Comparison of ENCODE assay signal across 21 mouse cellular contexts in the genomic region with DNA sequence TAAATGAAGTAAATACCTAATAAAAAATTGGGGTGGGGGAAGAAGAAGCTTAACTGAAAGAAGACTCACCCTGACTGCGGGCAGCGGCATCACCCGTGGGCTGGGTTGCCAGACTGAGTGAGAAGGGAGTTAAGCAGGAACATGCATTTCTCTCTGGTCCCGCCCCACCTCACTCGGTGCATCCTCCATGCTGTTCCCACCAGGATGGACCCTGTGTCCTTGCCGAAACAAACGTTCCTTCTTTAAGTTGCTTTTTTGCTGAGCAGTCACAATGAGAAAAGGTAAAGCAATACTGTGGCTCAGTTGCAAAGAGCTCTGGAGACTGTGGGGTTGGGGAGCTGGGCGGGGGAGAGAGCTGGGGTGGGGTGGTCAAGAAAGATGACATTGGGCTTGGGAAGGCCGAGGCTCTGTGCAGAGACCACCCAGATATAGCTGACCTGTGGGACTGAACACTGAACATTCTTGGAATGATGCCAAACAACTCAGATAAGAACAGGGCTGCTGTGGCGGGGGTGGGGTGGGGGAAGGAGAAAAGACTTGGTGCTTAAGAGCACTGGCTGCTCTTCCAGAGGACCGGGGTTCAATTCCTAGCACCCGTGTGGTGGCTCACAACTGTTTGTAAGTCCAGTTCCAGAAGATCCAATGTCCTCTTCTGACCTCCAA. TPM values are rescaled to one million over a fixed set of nuclear protein-coding genes. Genes with fewer than 3 reads are reported as not detected.
DNase-seq lines count a peak whose midpoint lies in the region; ATAC-seq and TF ChIP-seq lines count a peak whose summit lies in the region.
"Had no signal": no experiment of that assay in that cellular context is flagged by ENCODE, and none has a peak within 500 bp of the region (broad histone marks: within the 10 kb centered on the region; RNA-seq: fewer than 3 reads in every experiment).

No protein-coding gene starts in this region.

- no peaks in the 10 kb centered on the region for H3K79me2 ChIP-seq in MEL (ENCODE audit: control insufficient read depth, insufficient read depth, low read length, poor library complexity)

- H3K4me3 ChIP-seq in heart, embryonic 11.5 days (ENCODE audit: low read depth, low read length): no peak overlapping the region
- H3K4me3 ChIP-seq in heart, postnatal 0 days (ENCODE audit: low read depth, low read length): no peak overlapping the region
- no peak overlapping the region for H3K4me3 ChIP-seq in lung, embryonic 14.5 days (ENCODE audit: low read depth, low read length)
- H3K4me3 ChIP-seq in MEL (ENCODE audit: control insufficient read depth in 1 of 2, insufficient read depth in 1 of 2, low read depth in 2 of 2, low read length in 2 of 2): peak overlapping the region; percentile 13 to 46; a peak in 3 of 4 replicates
- H3K4me3 ChIP-seq in forebrain, embryonic 12.5 days (replicated peaks): no peak overlapping the region
- H3K4me3 ChIP-seq: gastrocnemius, adult 2 months; hindbrain, embryonic 10.5 days; limb, embryonic 13.5 days; liver, embryonic 12.5 days; midbrain, embryonic 10.5 days had no signal

- H3K4me2 ChIP-seq in heart, embryonic 11.5 days: 0 out of 2 replicates have a peak overlapping the region, but pooled peaks have one; percentile 4
- no peak overlapping the region for H3K4me2 ChIP-seq in heart, postnatal 0 days (ENCODE audit: low read depth, low read length)
- H3K4me2 ChIP-seq in lung, embryonic 14.5 days: no peak overlapping the region
- H3K4me2 ChIP-seq in forebrain, embryonic 12.5 days: no peak overlapping the region
- H3K4me2 ChIP-seq: limb, embryonic 13.5 days had no signal

- H3K9ac ChIP-seq in heart, embryonic 11.5 days (ENCODE audit: low read depth, low read length): no peak overlapping the region
- no peak overlapping the region for H3K9ac ChIP-seq in heart, postnatal 0 days (replicated peaks; ENCODE audit: low read depth, low read length)
- H3K9ac ChIP-seq in lung, embryonic 14.5 days: no peak overlapping the region
- peak overlapping the region; percentile 20; the same call in 1 of the 2 replicates for H3K9ac ChIP-seq in MEL (ENCODE audit: control insufficient read depth, low read depth, low read length, poor library complexity, severe bottlenecking)
- H3K9ac ChIP-seq in forebrain, embryonic 12.5 days: no peak overlapping the region
- H3K9ac ChIP-seq: limb, embryonic 13.5 days; liver, embryonic 12.5 days had no signal

- TF ChIP-seq CTCF in heart, postnatal 0 days (IDR thresholded peaks at IDR 0.05; ENCODE audit: low read depth): no peak
- no peak for TF ChIP-seq CTCF in lung, embryonic 14.5 days (IDR thresholded peaks at IDR 0.05; ENCODE audit: low read depth)
- TF ChIP-seq CTCF in MEL (IDR thresholded peaks at IDR 0.05 in 2 of 3, conservative IDR thresholded peaks at IDR 0.05 in 1 of 3; ENCODE audit: control insufficient read depth in 1 of 3, insufficient read depth in 1 of 3, low read depth in 2 of 3, low read length in 3 of 3, poor library complexity in 1 of 3, severe bottlenecking in 1 of 3): no peak

- H3K4me1 ChIP-seq in heart, embryonic 11.5 days (ENCODE audit: control insufficient read depth, insufficient read depth, low read length): peaks cover 7% of the 10 kb centered on the region; the same call in 1 of the 2 replicates
- H3K4me1 ChIP-seq in heart, postnatal 0 days (ENCODE audit: control insufficient read depth, insufficient read depth): peaks cover 8% of the 10 kb centered on the region; the same call in 1 of the 2 replicates
- H3K4me1 ChIP-seq in lung, embryonic 14.5 days (ENCODE audit: insufficient read depth): peaks cover 7% of the 10 kb centered on the region; the same call in 1 of the 2 replicates
- H3K4me1 ChIP-seq in MEL (ENCODE audit: control insufficient read depth in 1 of 2, insufficient read depth in 2 of 2, low read length in 2 of 2): peaks cover 1 to 11% of the 10 kb centered on the region in 2 experiments; a peak in 2 of 4 replicates
- no peaks in the 10 kb centered on the region for H3K4me1 ChIP-seq in forebrain, embryonic 12.5 days

- ATAC-seq in heart, embryonic 11.5 days (replicated peaks; ENCODE audit: insufficient number of reproducible peaks, low FRiP score, low TSS enrichment): peak; percentile 49; the same call in 1 of the 2 replicates
- ATAC-seq in heart, postnatal 0 days (ENCODE audit: insufficient read depth, low read depth): peak; percentile 63
- ATAC-seq in lung, embryonic 14.5 days (ENCODE audit: insufficient read depth): peak; percentile 83; the same call in 1 of the 2 replicates
- no peak for ATAC-seq in forebrain, embryonic 12.5 days (ENCODE audit: low FRiP score)
- ATAC-seq: forebrain, embryonic 14.5 days; hindbrain, embryonic 16.5 days; midbrain, embryonic 16.5 days had no signal

- TF ChIP-seq POLR2A in MEL (IDR thresholded peaks at IDR 0.05; ENCODE audit: control insufficient read depth in 1 of 2, insufficient read depth in 1 of 2, low read depth in 1 of 2, low read length in 2 of 2, poor library complexity in 1 of 2): no peak

- H3K9me3 ChIP-seq in heart, embryonic 11.5 days (replicated peaks; ENCODE audit: control insufficient read depth, low read length): no peaks in the 10 kb centered on the region
- no peaks in the 10 kb centered on the region for H3K9me3 ChIP-seq in heart, postnatal 0 days (replicated peaks; ENCODE audit: control insufficient read depth, low read length)
- H3K9me3 ChIP-seq in lung, embryonic 14.5 days (ENCODE audit: low read depth, low read length): no peaks in the 10 kb centered on the region
- H3K9me3 ChIP-seq in MEL (replicated peaks; ENCODE audit: insufficient read depth, low read length): no peaks in the 10 kb centered on the region
- no peaks in the 10 kb centered on the region for H3K9me3 ChIP-seq in forebrain, embryonic 12.5 days
- H3K9me3 ChIP-seq: limb, embryonic 13.5 days; liver, embryonic 12.5 days; midbrain, embryonic 10.5 days had no signal

- DNase-seq in heart, postnatal 25 days (ENCODE audit: low spot score): no peak
- peak; percentile 32 for DNase-seq in heart, postnatal 0 days (ENCODE audit: low spot score)
- no peak for DNase-seq in heart, postnatal 4 days
- peak; percentile 68 for DNase-seq in lung, embryonic 14.5 days
- no peak for DNase-seq in lung, postnatal 36 days
- peak; percentile 65 for DNase-seq in MEL (ENCODE audit: low read depth, low spot score)
- DNase-seq: adrenal gland, postnatal 36 days; cerebellum, adult 9-10 months; gastrocnemius, adult 2 months; kidney, adult 2 months; layer of hippocampus, adult 9-11 months; lung, adult 18-20 months had no signal

- no peak for TF ChIP-seq EP300 in heart, postnatal 0 days (IDR thresholded peaks at IDR 0.05; ENCODE audit: low read depth)
- no peak for TF ChIP-seq EP300 in MEL (IDR thresholded peaks at IDR 0.05; ENCODE audit: low read depth in 1 of 2, low read length in 2 of 2)

- no peaks in the 10 kb centered on the region for H3K36me3 ChIP-seq in heart, embryonic 11.5 days (ENCODE audit: control insufficient read depth, insufficient read depth, low read length)
- no peaks in the 10 kb centered on the region for H3K36me3 ChIP-seq in heart, postnatal 0 days (replicated peaks; ENCODE audit: control insufficient read depth, insufficient read depth, low read length)
- no peaks in the 10 kb centered on the region for H3K36me3 ChIP-seq in lung, embryonic 14.5 days (ENCODE audit: insufficient read depth)
- H3K36me3 ChIP-seq in MEL (ENCODE audit: control insufficient read depth in 1 of 2, insufficient read depth in 2 of 2, low read length in 2 of 2): peaks cover 0 to 4% of the 10 kb centered on the region in 2 experiments; a peak in 2 of 4 replicates
- H3K36me3 ChIP-seq in forebrain, embryonic 12.5 days (replicated peaks): no peaks in the 10 kb centered on the region
- H3K36me3 ChIP-seq: hindbrain, embryonic 10.5 days; limb, embryonic 13.5 days; liver, embryonic 12.5 days; midbrain, embryonic 10.5 days had no signal

- H3K27me3 ChIP-seq in heart, embryonic 11.5 days (ENCODE audit: control insufficient read depth, insufficient read depth, low read length): no peaks in the 10 kb centered on the region
- H3K27me3 ChIP-seq in heart, postnatal 0 days (ENCODE audit: control insufficient read depth, insufficient read depth, low read length): no peaks in the 10 kb centered on the region
- H3K27me3 ChIP-seq in lung, embryonic 14.5 days (ENCODE audit: insufficient read depth, low read length): no peaks in the 10 kb centered on the region
- no peaks in the 10 kb centered on the region for H3K27me3 ChIP-seq in MEL (ENCODE audit: control insufficient read depth in 1 of 2, insufficient read depth in 2 of 2, low read length in 2 of 2)
- H3K27me3 ChIP-seq in forebrain, embryonic 12.5 days: no peaks in the 10 kb centered on the region
- H3K27me3 ChIP-seq: limb, embryonic 13.5 days; liver, embryonic 12.5 days had no signal

- H3K27ac ChIP-seq in heart, embryonic 11.5 days (ENCODE audit: low read depth, low read length): no peak overlapping the region
- H3K27ac ChIP-seq in heart, postnatal 0 days (ENCODE audit: low read depth): no peak overlapping the region
- H3K27ac ChIP-seq in lung, embryonic 14.5 days (ENCODE audit: low read depth): no peak overlapping the region
- no peak overlapping the region for H3K27ac ChIP-seq in MEL (ENCODE audit: control insufficient read depth, low read depth, low read length)
- H3K27ac ChIP-seq in forebrain, embryonic 12.5 days: no peak overlapping the region
- H3K27ac ChIP-seq: gastrocnemius, adult 2 months; hindbrain, embryonic 10.5 days; limb, embryonic 13.5 days; liver, embryonic 12.5 days; midbrain, embryonic 10.5 days had no signal

- intact Hi-C loops in heart, postnatal 25 days (cut with DNase I): no loop called here

- TF ChIP-seq RAD21 in MEL (IDR thresholded peaks at IDR 0.05; ENCODE audit: low read depth, low read length): no peak

- 54% methylated on average over 12 of the region's 12 CpGs for WGBS in heart, embryonic 11.5 days (ENCODE audit: insufficient replicate concordance)
- WGBS in heart, postnatal 0 days: 39% methylated on average over 12 of the region's 12 CpGs
- WGBS in lung, embryonic 14.5 days: 49% methylated on average over 12 of the region's 12 CpGs
- 79% methylated on average over 12 of the region's 12 CpGs for WGBS in forebrain, embryonic 12.5 days

RNA-seq across cellular contexts. Expression of a gene that starts 38.0 kb away (rescaled TPM):
- polyA plus RNA-seq in heart, embryonic 11.5 days (2014; fragmentation: Nextera tagmentation; extraction: Ambion mirVana): 29.3 and 29.8 TPM in 2 replicates
- 10 to 100 TPM; 22.7 TPM for total RNA-seq in heart, postnatal 25 days (2021)
- 17.6 and 18.7 TPM in 2 replicates for total RNA-seq in heart, postnatal 0 days (2014; rRNA removed; ENCODE audit: low replicate concordance)
- 22.3 and 22.5 TPM in 2 replicates for polyA plus RNA-seq in heart, postnatal 0 days (2015; fragmentation: Nextera tagmentation; extraction: Ambion mirVana)
- total RNA-seq in heart, postnatal 4 days (2021): 10 to 100 TPM; 34.7 to 38.1 TPM
- polyA plus RNA-seq in lung, embryonic 14.5 days (2014; fragmentation: Nextera tagmentation; extraction: Ambion mirVana): 39.5 and 47.7 TPM in 2 replicates
- total RNA-seq in MEL (2012; rRNA removed): 35.9 and 36.2 TPM in 2 replicates
- 10 to 100 TPM in 1 of 2 experiments, not detected in 1; 91.0 TPM for polyA plus RNA-seq in MEL (2012; ENCODE audit: insufficient read depth in 1 of 2, insufficient read length in 2 of 2, low read depth in 1 of 2, low replicate concordance in 2 of 2, missing spikeins in 1 of 2)
- polyA plus RNA-seq in forebrain, embryonic 12.5 days (2016; fragmentation: Nextera tagmentation; extraction: Ambion mirVana): 43.6 and 47.2 TPM in 2 replicates

RNA-seq across cellular contexts. Expression of a gene that starts 42.2 kb away (rescaled TPM):
- polyA plus RNA-seq in heart, embryonic 11.5 days (2014; fragmentation: Nextera tagmentation; extraction: Ambion mirVana): 60.3 and 63.1 TPM in 2 replicates
- 10 to 100 TPM; 24.4 to 25.4 TPM for total RNA-seq in heart, postnatal 25 days (2021)
- total RNA-seq in heart, postnatal 0 days (2014; rRNA removed; ENCODE audit: low replicate concordance): 113 and 152 TPM in 2 replicates
- polyA plus RNA-seq in heart, postnatal 0 days (2015; fragmentation: Nextera tagmentation; extraction: Ambion mirVana): 52.2 and 54.9 TPM in 2 replicates
- 10 to 100 TPM; 53.7 to 59.6 TPM for total RNA-seq in heart, postnatal 4 days (2021)
- polyA plus RNA-seq in lung, embryonic 14.5 days (2014; fragmentation: Nextera tagmentation; extraction: Ambion mirVana): 91.5 and 98.2 TPM in 2 replicates
- 68.5 and 74.8 TPM in 2 replicates for total RNA-seq in MEL (2012; rRNA removed)
- 10 to 100 TPM in 1 of 2 experiments, not detected in 1; 70.4 TPM for polyA plus RNA-seq in MEL (2012; ENCODE audit: insufficient read depth in 1 of 2, insufficient read length in 2 of 2, low read depth in 1 of 2, low replicate concordance in 2 of 2, missing spikeins in 1 of 2)
- 137 and 145 TPM in 2 replicates for polyA plus RNA-seq in forebrain, embryonic 12.5 days (2016; fragmentation: Nextera tagmentation; extraction: Ambion mirVana)

RNA-seq across cellular contexts. Expression of a gene that starts 42.8 kb away (rescaled TPM):
- polyA plus RNA-seq in heart, embryonic 11.5 days (2014; fragmentation: Nextera tagmentation; extraction: Ambion mirVana): 22.9 and 25.7 TPM in 2 replicates
- 10 to 100 TPM; 43.5 to 48.1 TPM for total RNA-seq in heart, postnatal 25 days (2021)
- 40.1 and 53.5 TPM in 2 replicates for total RNA-seq in heart, postnatal 0 days (2014; rRNA removed; ENCODE audit: low replicate concordance)
- polyA plus RNA-seq in heart, postnatal 0 days (2015; fragmentation: Nextera tagmentation; extraction: Ambion mirVana): 21.2 and 21.5 TPM in 2 replicates
- 10 to 100 TPM; 31.9 to 36.3 TPM for total RNA-seq in heart, postnatal 4 days (2021)
- polyA plus RNA-seq in lung, embryonic 14.5 days (2014; fragmentation: Nextera tagmentation; extraction: Ambion mirVana): 22.9 and 25.3 TPM in 2 replicates
- 60.1 and 62.8 TPM in 2 replicates for total RNA-seq in MEL (2012; rRNA removed)
- 10 to 100 TPM in 1 of 2 experiments, not detected in 1; 63.8 TPM for polyA plus RNA-seq in MEL (2012; ENCODE audit: insufficient read depth in 1 of 2, insufficient read length in 2 of 2, low read depth in 1 of 2, low replicate concordance in 2 of 2, missing spikeins in 1 of 2)
- 19.9 and 21.4 TPM in 2 replicates for polyA plus RNA-seq in forebrain, embryonic 12.5 days (2016; fragmentation: Nextera tagmentation; extraction: Ambion mirVana)

Comparison
In these comparisons a context has a peak if more than half of its experiments do, and no peak if none do; other contexts are left out.
1. DNase-seq: peak in heart, postnatal 0 days (single experiment), lung, embryonic 14.5 days (single experiment) and MEL (single experiment); none in heart, postnatal 25 days (single experiment), heart, postnatal 4 days (single experiment) and lung, postnatal 36 days (single experiment).
2. H3K4me3 ChIP-seq: peak in MEL (2 of 2); none in heart, embryonic 11.5 days (single experiment), heart, postnatal 0 days (single experiment), lung, embryonic 14.5 days (single experiment) and forebrain, embryonic 12.5 days (single experiment).